Mouse (Mus musculus) left cerebral cortex, postnatal 4 days (tissue): ENCODE data around the gene Lrrc26. TPM values are rescaled to one million over a fixed set of nuclear protein-coding genes. Genes with fewer than 3 reads are reported as not detected.
A peak's percentile ranks its signal among the peaks of the same experiment; 100 is the strongest.
"Not testable (repeated sequence)": the region's sequence is repeated elsewhere in the genome, so short reads cannot be mapped to it uniquely, and the experiment has no call there.

Experiments
- DNase-seq: peaks from one replicate; pipeline ENCODE4 v3.0.0-alpha.2; 2022
- intact Hi-C: fragments of 180-260 bp; cut with DNase I; formaldehyde crosslinking; loops from one replicate; pipeline ENCODE4 v1.15.1; 2025
- total RNA-seq, 2 experiments: library from RNA; stranded (reverse); gene quantifications; 2 replicates each; pipeline ENCODE4 v1.2.3; 2021

The Lrrc26 gene
- total RNA-seq: not detected

DNA sequence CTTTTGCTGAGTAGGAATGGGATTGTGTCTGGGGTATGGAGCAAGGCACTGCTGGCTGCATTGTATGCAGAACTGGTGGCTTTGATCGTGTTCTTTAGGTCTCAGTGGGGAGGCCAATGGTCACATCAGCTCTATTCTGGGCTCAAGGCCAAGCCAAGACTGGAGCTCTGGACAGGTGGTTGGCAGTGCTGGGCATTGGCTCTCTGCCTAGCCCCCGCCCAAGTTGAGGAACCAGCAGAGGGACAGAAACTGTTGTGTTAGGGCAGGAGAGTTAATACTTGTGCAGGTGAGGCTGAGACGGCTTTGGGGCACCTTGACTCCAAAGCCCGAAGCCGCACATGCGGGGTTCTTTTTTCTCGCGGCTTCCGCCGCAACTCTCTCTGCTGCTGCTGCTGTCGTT is at the start of gene Lrrc26:
Lrrc26 (plus strand) TSS at position 265 of the 400 bp plus-strand sequence.
- peak; percentile 84 for DNase-seq
- intact Hi-C loops: no loop called here

DNA sequence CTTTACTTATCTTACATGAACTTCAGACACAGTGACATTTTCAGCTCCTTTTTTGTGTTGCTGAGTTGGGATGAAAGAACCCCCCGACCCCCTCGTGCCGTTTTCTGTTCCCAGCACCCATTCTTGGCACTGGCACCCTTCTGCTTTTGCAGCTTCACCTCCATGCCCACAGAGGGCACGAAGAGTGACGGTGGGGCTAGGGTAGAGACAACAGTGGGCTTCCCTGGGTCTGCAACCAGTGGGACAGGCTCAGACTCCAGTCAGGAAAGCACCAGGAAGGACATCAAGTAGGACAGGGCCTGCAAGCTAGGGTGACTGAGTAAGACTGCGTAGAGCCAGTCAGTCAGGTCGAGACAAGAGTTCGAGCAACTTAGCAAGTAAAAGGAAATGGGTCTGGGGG is 49.4 kb upstream of the Lrrc26 start:
- intact Hi-C loops: no loop called here
- no peak for DNase-seq

DNA sequence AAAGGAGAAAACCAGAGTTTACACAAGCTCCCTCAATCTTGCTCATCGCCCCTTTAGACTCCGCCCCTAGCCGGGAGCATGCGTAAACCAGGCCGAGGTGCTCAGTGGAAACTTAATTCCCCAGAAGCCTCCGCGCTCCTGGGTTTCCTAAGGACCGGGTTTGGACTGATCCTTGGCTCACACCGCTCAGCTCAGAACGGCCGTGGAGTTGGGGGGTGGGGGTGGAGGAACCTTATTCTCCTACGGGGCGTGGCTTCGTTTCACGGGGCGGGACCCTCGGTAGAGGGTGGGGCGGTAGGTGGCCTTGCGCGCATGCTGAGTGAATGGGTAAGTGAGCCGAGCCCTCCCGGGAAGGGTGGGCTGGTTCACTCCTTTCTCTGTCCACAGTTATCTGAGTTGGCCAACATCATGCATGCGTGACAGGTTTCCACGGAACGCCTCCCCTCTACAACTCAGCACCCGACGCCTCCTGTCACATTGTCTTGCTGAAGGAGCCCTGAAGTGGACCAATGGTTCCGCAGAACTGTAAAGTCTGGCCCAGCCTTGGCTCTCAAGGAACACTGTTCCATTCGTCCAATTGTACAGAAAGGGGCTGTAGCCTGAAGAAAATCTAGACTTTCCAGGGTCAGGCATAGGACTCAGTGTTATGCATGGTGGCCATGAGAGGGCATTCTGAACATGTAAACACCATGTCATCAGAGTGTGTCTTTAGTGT is 48.8 kb upstream of the Lrrc26 start:
- peak; percentile 61 for DNase-seq
- intact Hi-C loops: no loop called here

DNA sequence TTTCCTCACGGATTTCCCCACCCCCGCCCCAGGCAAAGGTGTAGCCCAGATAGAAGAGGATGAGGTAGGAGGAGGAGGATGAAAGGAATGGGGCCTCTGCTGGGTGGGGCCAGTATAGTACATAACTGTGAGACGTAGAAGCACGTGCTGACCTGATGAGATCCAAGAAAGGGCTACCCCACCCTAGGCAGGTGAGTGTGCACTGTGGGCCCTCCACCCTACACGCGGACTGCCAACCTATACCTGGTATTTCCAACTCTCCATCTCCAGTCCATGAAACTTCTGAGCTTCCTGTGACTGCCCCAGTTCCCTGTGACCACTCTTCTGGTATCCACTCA is 48.3 kb upstream of the Lrrc26 start:
- intact Hi-C loops: no loop called here
- no peak for DNase-seq

DNA sequence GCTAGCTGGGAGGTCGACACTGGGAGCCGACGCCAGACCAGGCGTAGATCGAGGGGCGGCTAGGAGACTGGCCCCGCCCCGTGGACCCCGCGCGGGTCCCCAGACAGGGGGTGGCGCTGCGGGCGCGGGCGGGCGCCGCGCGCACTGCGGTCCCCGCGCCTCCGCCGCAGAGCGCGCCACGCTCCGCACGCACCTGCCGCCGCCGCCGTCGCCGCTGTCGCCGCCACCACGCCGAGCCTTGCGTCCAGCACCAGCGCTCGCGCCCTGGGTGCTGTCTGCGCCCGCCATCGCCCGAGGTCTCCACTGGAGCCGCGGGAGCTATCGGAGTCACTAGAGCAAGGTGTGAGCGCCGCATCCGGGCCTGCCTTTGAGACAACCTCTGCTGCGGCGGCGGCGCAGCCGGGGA is 47.6 kb upstream of the Lrrc26 start, which contains the start of the genes Rnf208 and Cysrt1:
Rnf208 (plus strand) TSS at position 155 of the 406 bp plus-strand sequence.
Cysrt1 (minus strand) TSS at position 352 of the 406 bp plus-strand sequence.
- intact Hi-C loops: no loop called here
- no peak for DNase-seq

DNA sequence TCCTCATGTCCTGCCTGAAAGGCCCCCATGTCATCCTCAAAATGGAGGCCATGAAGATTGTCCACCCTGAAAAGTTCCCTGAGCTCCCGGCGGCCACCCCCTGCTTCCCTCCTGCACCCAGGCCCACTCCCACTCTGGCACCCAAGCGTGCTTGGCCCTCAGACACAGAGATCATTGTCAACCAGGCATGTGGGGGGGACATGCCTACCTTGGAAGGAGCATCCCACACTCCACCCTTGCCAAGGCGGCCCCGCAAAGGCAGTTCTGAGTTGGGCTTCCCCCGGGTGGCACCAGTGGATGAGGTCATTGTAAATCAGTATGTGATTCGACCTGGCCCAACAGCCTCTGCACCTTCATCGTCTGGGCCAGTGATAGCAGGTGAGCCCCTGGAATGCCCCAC is 46.4 kb upstream of the Lrrc26 start:
- DNase-seq: no peak
- intact Hi-C loops: no loop called here

DNA sequence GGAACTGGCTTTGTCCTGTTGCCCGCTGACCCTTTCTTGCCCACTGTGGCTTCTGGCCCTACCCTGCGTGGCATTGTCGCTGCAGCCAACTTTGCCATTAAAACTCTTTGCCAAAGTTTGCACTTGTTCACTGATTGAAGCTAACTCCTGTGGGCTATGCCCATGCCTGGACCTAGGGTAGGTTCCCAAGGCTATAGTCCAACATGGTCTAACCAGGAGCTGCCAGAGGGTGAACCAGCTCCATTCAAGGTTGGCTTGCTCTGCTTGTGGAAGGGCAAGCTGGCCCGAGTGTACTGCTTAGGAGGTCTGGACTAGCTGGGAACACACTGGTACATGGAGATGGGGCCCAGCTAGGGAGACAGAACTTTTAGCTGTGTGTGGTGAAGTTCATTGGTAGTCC is 45.6 kb upstream of the Lrrc26 start:
- DNase-seq: no peak
- intact Hi-C loops: no loop called here

DNA sequence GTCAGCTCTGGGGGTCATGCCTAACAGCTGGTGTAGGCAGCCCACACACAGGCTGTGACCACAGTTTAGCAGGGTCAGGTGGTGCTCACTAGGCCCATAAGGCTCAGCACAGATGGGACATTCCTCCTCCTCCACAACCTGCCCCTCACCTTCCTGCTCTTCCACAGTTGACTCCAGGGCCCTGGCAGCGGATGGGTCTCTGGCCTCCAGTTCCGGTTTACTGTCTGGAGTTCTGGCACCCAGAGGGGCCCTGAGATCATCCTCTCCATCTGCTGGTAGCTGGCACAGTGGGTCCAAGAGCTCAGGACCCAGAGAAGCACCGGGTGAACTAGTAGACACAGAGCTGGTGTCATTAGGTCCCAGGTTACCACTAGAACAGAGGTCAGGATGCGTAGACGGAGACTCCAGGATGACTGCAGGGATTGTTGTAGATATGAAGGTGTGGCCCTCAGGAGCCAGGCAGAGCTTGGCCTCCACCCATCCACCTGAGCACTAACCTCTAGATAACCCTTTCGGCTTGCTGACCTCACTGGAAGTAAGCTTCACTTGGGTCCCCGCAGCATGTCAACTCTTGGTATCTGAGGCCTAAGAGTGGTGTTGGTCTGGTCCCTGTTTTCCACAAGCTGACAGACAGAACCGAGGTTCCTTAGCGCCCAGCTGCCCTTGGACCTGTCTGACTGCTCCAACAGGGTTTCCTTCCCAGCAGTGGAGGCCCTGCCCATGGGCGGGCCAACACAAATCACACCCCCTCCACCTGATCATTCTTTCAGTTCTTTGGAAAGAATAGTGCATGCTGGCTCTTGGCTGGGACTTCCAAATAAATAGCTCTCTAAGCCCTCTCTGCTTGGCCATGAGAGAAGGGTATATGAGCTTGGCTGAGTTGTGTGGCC is 43.3 kb upstream of the Lrrc26 start, which contains the start of gene AL732309.1:
AL732309.1 (minus strand) TSS at position 681 of the 890 bp plus-strand sequence.
- intact Hi-C loops: no loop called here
- DNase-seq: no peak

DNA sequence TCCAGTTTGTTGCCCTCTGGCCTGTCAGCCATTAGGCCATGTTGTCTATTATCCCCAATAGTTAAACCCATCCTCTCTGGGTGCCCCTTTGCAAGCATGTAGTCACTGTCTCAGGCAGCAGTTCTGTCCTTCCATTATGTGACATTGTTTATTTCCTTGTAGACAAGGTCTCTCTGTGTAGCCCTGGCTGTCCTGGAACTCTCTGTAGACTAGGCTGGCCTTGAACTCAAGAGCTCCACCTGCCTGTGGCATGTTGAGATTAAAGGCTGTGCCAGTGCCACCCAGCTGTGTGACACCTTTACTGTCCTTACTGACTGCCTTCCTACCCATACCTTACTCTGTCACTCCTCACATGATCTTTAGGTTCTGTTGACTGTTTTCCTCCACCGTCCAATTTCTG is 37.4 kb upstream of the Lrrc26 start:
- intact Hi-C loops: no loop called here
- no peak for DNase-seq

DNA sequence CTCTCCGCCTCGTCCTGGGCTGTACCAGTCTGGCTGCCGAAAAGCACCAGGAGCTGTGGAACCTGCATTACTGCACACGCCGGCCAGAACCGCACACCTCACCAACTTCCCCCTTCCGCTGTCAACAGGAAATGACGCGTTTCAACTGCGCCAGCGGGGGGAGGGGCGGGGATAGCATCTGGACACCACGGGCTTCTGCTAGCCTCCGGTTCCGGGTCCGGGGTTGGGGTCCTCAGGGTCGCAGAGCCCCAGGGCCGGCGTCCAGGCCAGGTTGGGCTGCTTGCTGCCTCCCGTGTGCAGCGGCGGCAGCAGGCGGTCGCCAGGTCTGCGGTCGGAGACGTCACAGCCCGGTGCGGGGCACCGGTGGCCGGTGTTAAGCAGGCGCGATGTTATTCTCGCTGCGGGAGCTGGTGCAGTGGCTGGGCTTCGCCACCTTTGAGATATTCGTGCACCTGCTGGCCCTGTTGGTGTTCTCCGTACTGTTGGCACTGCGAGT is 34.4 kb upstream of the Lrrc26 start, which contains the start of gene Tmem203:
Tmem203 (plus strand) TSS at position 156 of the 496 bp plus-strand sequence.
- DNase-seq: peak; percentile 91
- intact Hi-C loops: loop anchor here (5.0 kb wide), 2 partner anchors 33 to 58 kb away; partner anchors contain the start of genes Tor4a and Tubb4b

DNA sequence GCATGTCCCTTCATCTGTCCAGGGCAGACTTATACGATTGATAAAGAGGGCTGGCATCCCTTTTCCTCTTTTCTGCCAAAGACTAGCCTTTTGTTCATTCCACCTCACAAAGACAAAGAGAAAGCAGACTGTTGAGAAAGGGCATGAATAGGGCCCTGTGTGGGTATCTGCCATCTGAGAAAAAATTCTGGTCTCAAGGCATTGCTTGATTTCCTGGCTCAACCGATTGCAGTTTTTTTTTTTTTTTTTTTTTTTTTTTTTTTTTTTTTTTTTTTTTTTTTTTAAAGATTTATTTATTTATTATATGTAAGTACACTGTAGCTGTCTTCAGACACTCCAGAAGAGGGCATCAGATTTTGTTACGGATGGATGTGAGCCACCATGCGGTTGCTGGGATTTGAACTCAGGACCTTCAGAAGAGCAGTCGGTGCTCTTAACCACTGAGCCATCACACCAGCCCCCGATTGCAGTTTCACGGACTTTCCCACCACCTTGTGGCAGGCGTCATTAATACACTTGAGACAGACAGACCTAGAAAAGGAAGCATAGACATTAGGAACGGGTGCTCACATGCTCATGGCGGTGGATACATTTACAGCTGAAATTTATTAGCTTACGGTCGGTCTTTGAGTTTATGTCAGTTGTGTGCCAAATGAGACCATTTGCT is 33.1 kb upstream of the Lrrc26 start:
- intact Hi-C loops: loop anchor here (5.0 kb wide), 2 partner anchors 34 to 59 kb away; partner anchors contain the start of genes Tor4a and Tubb4b
- not testable (repeated sequence) for DNase-seq

DNA sequence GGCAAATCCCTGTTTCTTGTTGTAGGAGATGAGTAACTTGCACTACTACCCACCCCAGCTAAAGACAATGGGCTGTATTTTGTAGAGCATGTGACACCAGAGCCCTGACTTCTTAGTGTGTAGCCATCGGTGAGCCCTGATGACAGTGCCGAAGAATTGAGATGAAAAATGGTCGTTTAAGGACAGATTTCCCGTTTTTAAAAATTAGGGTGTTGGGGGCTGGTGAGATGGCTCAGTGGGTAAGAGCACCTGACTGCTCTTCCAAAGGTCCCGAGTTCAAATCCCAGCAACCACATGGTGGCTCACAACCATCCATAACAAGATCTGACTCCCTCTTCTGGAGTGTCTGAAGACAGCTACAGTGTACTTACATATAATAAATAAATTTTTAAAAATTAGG is 32.5 kb upstream of the Lrrc26 start:
- intact Hi-C loops: loop anchor here (5.0 kb wide), 2 partner anchors 35 to 60 kb away; partner anchors contain the start of genes Tor4a and Tubb4b
- not testable (repeated sequence) for DNase-seq

DNA sequence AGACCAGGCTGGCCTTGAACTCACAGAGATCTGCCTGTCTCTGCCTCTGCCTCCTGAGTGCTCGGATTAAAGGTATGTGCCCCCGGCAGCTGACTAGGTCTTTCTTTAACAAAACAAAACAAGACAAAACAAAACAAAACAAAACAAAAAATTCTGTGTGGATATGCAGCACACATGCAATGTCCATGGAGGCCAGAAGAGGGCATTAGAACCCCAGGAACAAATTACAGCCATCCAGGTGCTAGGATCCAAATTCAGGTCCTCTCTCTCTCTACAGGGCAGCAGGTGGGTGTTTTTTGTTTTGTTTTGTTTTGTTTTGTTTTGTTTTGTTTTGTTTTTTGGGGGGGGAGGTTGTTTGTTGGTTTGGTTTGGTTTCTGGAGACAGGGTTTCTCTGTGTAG is 30.8 kb upstream of the Lrrc26 start:
- intact Hi-C loops: loop anchor here (5.0 kb wide), 2 partner anchors 37 to 62 kb away; partner anchors contain the start of genes Tor4a and Tubb4b
- DNase-seq: no peak

DNA sequence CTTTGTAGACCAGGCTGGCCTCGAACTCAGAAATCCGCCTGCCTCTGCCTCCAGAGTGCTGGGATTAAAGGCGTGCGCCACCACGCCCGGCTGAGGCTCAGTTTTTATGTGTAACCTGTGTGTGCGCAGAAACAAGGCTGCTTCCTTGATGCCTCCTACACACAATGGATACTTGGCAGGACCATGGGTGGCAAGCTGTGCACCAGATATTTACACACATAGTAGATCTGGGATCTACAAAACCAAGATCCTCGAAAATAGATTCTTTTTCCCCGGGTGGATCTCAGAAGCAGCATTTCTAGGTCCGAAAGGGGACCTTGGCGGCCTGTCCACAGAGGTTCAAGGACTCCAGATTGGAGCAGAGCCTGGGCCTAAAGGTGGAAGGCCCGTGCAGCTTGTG is 27.8 kb upstream of the Lrrc26 start:
- intact Hi-C loops: no loop called here
- DNase-seq: no peak

DNA sequence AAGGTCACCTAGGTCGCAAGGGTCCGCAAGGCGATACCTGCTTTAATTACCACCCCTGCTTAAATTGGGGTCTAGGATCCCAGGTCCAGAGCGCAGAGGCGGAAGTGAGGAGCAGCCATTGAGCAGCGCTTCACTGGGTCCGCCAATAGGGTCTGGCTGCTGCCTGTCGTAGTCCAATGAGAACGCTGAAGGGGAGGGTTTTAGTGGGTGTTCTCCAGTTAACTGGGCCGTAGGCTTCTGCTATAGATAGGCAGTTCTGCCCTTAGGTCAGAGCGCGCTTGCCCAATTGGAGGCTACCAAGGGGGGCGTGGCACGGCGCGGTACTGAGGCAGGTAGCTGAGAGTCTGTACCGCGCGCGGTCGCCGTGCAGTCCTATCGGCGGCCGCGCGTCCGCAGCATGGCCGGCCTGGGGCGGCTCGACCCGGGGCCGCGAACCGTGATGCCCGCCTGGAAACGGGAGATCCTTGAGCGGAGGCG is 27.4 kb upstream of the Lrrc26 start, which contains the start of gene Tprn:
Tprn (plus strand) TSS at position 328 of the 477 bp plus-strand sequence.
- DNase-seq: peak; percentile 97
- intact Hi-C loops: no loop called here

DNA sequence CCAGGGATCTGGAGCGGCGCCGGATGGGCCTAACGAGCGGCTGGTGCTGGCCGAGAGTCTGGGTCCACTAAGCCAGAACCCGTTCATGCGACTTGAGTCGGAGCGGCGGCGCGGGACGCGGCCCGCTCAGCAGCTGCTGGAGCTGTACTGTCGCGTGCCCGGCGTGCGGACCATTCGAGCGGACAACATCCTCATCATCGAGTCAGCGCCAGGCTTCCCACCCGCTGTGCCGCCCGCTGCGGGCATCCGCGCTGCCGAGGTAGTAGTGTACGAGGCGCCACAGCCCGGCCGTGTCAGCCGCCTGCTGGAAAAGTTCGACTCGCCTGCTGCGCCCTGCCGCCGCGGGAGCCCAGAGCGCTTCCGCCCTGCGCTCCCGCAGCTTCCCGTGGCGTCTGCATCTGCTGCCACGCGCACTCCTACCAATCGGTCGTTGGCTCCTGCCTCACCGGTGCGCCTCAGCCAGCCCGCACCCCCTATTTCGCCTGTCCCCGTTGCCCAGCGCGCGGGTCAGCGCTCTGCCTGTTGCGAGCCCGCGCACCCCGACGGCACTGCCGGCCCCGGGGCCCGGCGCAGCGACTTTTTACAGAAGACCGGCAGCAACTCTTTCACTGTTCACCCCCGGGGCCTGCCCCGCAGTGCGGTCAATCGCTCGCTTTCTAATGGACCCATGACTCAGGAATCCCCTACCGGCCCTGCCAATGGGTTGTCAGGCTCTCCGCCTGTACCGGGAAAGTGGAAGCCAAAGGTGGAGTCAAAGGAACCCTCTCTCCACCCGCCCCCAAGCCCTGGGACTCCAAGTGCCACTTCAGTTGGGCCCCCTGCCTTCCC is 26.7 kb upstream of the Lrrc26 start:
- intact Hi-C loops: no loop called here
- DNase-seq: peak; percentile 82

DNA sequence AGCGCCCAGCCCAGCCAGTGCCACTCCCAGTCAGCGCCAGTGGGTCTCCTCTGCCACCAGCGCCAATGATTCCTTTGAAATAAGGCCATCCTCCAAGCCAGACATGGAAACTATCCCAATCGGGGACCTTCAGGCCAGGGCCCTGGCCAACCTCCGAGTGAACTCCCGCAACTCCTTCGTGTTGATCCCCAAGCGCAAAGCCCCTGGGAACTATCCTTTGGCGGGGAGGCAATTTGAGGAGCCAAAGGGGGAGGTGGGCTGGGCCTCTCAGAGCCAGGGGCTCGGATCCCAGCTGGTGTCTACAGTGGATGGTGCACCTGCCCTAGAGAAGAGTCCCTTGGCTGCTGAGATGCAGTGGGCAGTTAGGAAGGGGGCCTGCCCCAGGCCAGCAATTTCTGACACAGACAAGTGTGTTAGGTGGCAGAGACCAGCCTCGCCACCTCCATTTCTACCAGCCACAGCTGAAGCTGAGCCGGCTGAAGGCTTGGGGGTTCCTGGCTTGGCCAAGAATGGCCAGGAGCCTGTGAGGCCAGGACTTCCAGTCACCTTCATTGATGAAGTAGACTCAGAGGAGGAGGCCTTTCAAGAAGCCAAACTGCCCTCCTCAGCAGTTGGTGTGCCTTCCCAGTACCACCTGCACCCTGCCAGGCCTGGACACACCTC is 26.0 kb upstream of the Lrrc26 start:
- intact Hi-C loops: no loop called here
- peak; percentile 75 for DNase-seq

DNA sequence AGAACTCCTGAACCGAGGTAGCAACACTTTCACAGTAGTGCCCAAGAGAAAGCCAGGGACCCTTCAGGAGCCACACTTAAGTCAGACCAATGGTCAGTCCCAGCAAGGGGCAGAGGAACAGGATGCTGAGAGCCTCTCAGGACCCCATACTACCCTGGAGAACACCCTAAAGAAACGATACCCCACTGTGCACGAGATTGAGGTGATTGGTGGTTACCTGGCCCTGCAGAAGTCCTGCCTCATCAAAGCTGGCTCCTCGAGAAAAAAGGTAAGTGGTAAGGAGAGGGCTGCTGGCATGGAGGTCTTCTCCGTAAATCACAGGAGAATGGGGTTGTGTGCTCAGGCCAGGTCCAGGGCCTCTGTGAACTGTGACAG is 25.4 kb upstream of the Lrrc26 start:
- intact Hi-C loops: no loop called here
- DNase-seq: no peak

DNA sequence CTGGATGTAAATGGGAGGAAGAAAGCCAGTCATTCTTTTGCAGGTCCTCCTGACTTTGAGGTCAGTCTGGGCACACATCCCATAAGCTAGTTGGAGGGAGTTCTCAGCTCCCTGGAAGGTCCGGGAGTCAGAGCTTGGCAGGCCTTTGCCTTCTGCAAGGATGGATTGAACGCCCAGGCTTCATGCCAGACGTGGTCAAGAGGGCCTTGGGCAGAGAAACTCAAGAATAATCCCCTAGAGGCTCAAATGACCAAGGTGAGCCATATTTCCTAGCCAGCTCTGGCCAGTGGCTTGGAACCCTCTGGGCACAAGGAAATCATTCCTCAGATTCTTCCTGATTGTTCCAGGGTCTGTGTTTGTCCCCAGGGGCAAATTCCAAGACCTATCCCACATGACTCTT is 24.9 kb upstream of the Lrrc26 start:
- DNase-seq: peak; percentile 80
- intact Hi-C loops: no loop called here
